Mouse (Mus musculus): ENCODE measurements around the gene Rheb. TPM values are rescaled to one million over a fixed set of nuclear protein-coding genes. Genes with fewer than 3 reads are reported as not detected.

Rheb gene
- total and polyA plus RNA-seq, 3 experiments: 17.0 to 64.1 (median 46.2) TPM

GRCm38 (mm10) chr5:24813005-24813404 is 29.4 kb downstream of the Rheb start:
- Histone ChIP-seq H3K4me1 (ENCODE audit: control insufficient read depth in 1 of 2, insufficient read depth in 2 of 2) (peaks cover 0 to 4% of the 10 kb centered on the region in 2 experiments; a peak in 1 of 4 replicates), H3K4me2 (ENCODE audit: insufficient read depth, low read depth, poor library complexity, severe bottlenecking) (no peak overlapping the region), H3K9ac (ENCODE audit: insufficient read depth, low read depth) (no peak overlapping the region), H3K9me3 (replicated peaks; ENCODE audit: low read length) (no peaks in the 10 kb centered on the region), H3K27me3 (replicated peaks) (no peaks in the 10 kb centered on the region), H3K79me2 (replicated peaks; ENCODE audit: control insufficient read depth, extremely low read depth, insufficient read depth, poor library complexity, severe bottlenecking) (peaks cover 11% of the 10 kb centered on the region), H3K27ac (ENCODE audit: insufficient read depth, low read depth) (no peak overlapping the region), H3K36me3 (replicated peaks in 1 of 2; ENCODE audit: control insufficient read depth in 1 of 2, insufficient read depth in 1 of 2, low read length in 1 of 2) (peaks cover 50 to 89% of the 10 kb centered on the region in 2 experiments), H3K4me3 (replicated peaks in 1 of 3; ENCODE audit: low read depth in 2 of 3, low read length in 2 of 3, poor library complexity in 1 of 3) (no peak overlapping the region)
- in situ Hi-C loops (cut with MboI; ENCODE audit: low pct_ligation_motif_present, low pct_unique_long_range_greater_than_20kb, low sequenced_read_pairs): no loop called here
- no peak for DNase-seq (ENCODE audit: extremely low read depth)
- TF ChIP-seq JUND (conservative IDR thresholded peaks at IDR 0.05; ENCODE audit: low read depth, low read length) (no peak), IRF4 (IDR thresholded peaks at IDR 0.05; ENCODE audit: low read depth, low read length) (no peak), CHD2 (IDR thresholded peaks at IDR 0.05; ENCODE audit: low read length) (no peak), GABPA (IDR thresholded peaks at IDR 0.05; ENCODE audit: insufficient replicate concordance, low read depth, low read length) (no peak), ZNF384 (IDR thresholded peaks at IDR 0.05; ENCODE audit: low read depth, low read length) (no peak), RCOR1 (conservative IDR thresholded peaks at IDR 0.05; ENCODE audit: low read depth, low read length) (no peak), JUN (IDR thresholded peaks at IDR 0.05; ENCODE audit: insufficient read depth, low read depth, low read length) (no peak)
- dilution Hi-C loops (cut with MboI; ENCODE audit: extremely low pct_ligation_motif_present, extremely low pct_unique_long_range_greater_than_20kb, low sequenced_read_pairs): no loop called here

GRCm38 (mm10) chr5:24805222-24805621 is 37.2 kb downstream of the Rheb start:
- H3K4me1 ChIP-seq (ENCODE audit: control insufficient read depth in 1 of 2, insufficient read depth in 2 of 2): peaks cover 0 to 16% of the 10 kb centered on the region in 2 experiments; a peak in 2 of 4 replicates
- no peaks in the 10 kb centered on the region for H3K9me3 ChIP-seq (replicated peaks; ENCODE audit: low read length)
- no peak overlapping the region for H3K4me3 ChIP-seq (replicated peaks in 1 of 3; ENCODE audit: low read depth in 2 of 3, low read length in 2 of 3, poor library complexity in 1 of 3)
- TF ChIP-seq CHD2 (IDR thresholded peaks at IDR 0.05; ENCODE audit: low read length): no peak
- no peak for TF ChIP-seq POLR2A (IDR thresholded peaks at IDR 0.05; ENCODE audit: low read depth, low read length)
- TF ChIP-seq GABPA (IDR thresholded peaks at IDR 0.05; ENCODE audit: insufficient replicate concordance, low read depth, low read length): no peak
- TF ChIP-seq JUN (IDR thresholded peaks at IDR 0.05; ENCODE audit: insufficient read depth, low read depth, low read length): no peak
- no peak for TF ChIP-seq RCOR1 (conservative IDR thresholded peaks at IDR 0.05; ENCODE audit: low read depth, low read length)
- TF ChIP-seq POLR2AphosphoS2 (IDR thresholded peaks at IDR 0.05; ENCODE audit: low read depth, low read length): no peak
- no peak for DNase-seq (ENCODE audit: extremely low read depth)
- in situ Hi-C loops (cut with MboI; ENCODE audit: low pct_ligation_motif_present, low pct_unique_long_range_greater_than_20kb, low sequenced_read_pairs) (no loop called here), dilution Hi-C loops (cut with MboI; ENCODE audit: extremely low pct_ligation_motif_present, extremely low pct_unique_long_range_greater_than_20kb, low sequenced_read_pairs) (no loop called here)
- no peak overlapping the region for H3K9ac ChIP-seq (ENCODE audit: insufficient read depth, low read depth)
- peaks cover 53 to 83% of the 10 kb centered on the region in 2 experiments for H3K36me3 ChIP-seq (replicated peaks in 1 of 2; ENCODE audit: control insufficient read depth in 1 of 2, insufficient read depth in 1 of 2, low read length in 1 of 2)
- no peaks in the 10 kb centered on the region for H3K27me3 ChIP-seq (replicated peaks)
- H3K79me2 ChIP-seq (replicated peaks; ENCODE audit: control insufficient read depth, extremely low read depth, insufficient read depth, poor library complexity, severe bottlenecking): no peaks in the 10 kb centered on the region
- no peak overlapping the region for H3K4me2 ChIP-seq (ENCODE audit: insufficient read depth, low read depth, poor library complexity, severe bottlenecking)
- no peak overlapping the region for H3K27ac ChIP-seq (ENCODE audit: insufficient read depth, low read depth)

- no peak for DNase-seq (ENCODE audit: extremely low read depth)
- TF ChIP-seq ZMIZ1 (IDR thresholded peaks at IDR 0.05; ENCODE audit: low read depth, low read length): no peak
- dilution Hi-C loops (cut with MboI; ENCODE audit: extremely low pct_ligation_motif_present, extremely low pct_unique_long_range_greater_than_20kb, low sequenced_read_pairs) (no loop called here), in situ Hi-C loops (cut with MboI; ENCODE audit: low pct_ligation_motif_present, low pct_unique_long_range_greater_than_20kb, low sequenced_read_pairs) (no loop called here)
- Histone ChIP-seq H3K27ac (ENCODE audit: insufficient read depth, low read depth) (no peak overlapping the region), H3K9me3 (replicated peaks; ENCODE audit: low read length) (no peaks in the 10 kb centered on the region), H3K36me3 (replicated peaks in 1 of 2; ENCODE audit: control insufficient read depth in 1 of 2, insufficient read depth in 1 of 2, low read length in 1 of 2) (peaks cover 52 to 83% of the 10 kb centered on the region in 2 experiments), H3K9ac (ENCODE audit: insufficient read depth, low read depth) (no peak overlapping the region), H3K4me1 (ENCODE audit: control insufficient read depth in 1 of 2, insufficient read depth in 2 of 2) (peaks cover 0 to 16% of the 10 kb centered on the region in 2 experiments; a peak in 2 of 4 replicates), H3K4me3 (replicated peaks in 1 of 3; ENCODE audit: low read depth in 2 of 3, low read length in 2 of 3, poor library complexity in 1 of 3) (no peak overlapping the region), H3K27me3 (replicated peaks) (no peaks in the 10 kb centered on the region), H3K4me2 (ENCODE audit: insufficient read depth, low read depth, poor library complexity, severe bottlenecking) (no peak overlapping the region), H3K79me2 (replicated peaks; ENCODE audit: control insufficient read depth, extremely low read depth, insufficient read depth, poor library complexity, severe bottlenecking) (no peaks in the 10 kb centered on the region)
These were observed 37.8 kb downstream of the Rheb start for GRCm38 (mm10) chr5:24804661-24805060.
